Mouse (Mus musculus) midbrain, postnatal 0 days (tissue): ENCODE measurements around the gene 4930579F01Rik. TPM values are rescaled to one million over a fixed set of nuclear protein-coding genes. Genes with fewer than 3 reads are reported as not detected.
"Not testable (repeated sequence)": the region's sequence is repeated elsewhere in the genome, so short reads cannot be mapped to it uniquely, and the experiment has no call there.

Experiments used
- ATAC-seq: fragments of 200-750 bp; cut with Nextera tagmentation; 2 replicates; pipeline ENCODE4 v1.8.0; 2017; ENCODE audit warnings: moderate number of reproducible peaks, mild to moderate bottlenecking, moderate TSS enrichment, moderate library complexity; ENCODE audit not compliant: low FRiP score
- DNase-seq: peaks from one replicate; pipeline ENCODE4 v3.0.0-alpha.2; 2015; ENCODE audit warnings: low spot score
- H3K27ac ChIP-seq: fragments of 300-500 bp; sonication (generic); 2 replicates; pipeline ENCODE4 v1.5.1; 2014; ENCODE audit warnings: low read depth, mild to moderate bottlenecking, low read length, mixed read lengths
- H3K27me3 ChIP-seq: fragments of 300-500 bp; sonication (generic); 2 replicates; pipeline ENCODE4 v1.6.1; 2014; ENCODE audit warnings: low read length, control low read depth, mixed read lengths; ENCODE audit not compliant: insufficient read depth
- H3K36me3 ChIP-seq: fragments of 300-500 bp; sonication (generic); 2 replicates; pipeline ENCODE4 v1.6.1; 2014; ENCODE audit warnings: low read length, control low read depth, mixed read lengths; ENCODE audit not compliant: insufficient read depth
- H3K4me1 ChIP-seq: fragments of 300-500 bp; sonication (generic); 2 replicates; pipeline ENCODE4 v1.6.1; 2014; ENCODE audit warnings: mild to moderate bottlenecking, control low read depth, antibody characterized with exemption, low read length, mixed read lengths; ENCODE audit not compliant: insufficient read depth
- H3K4me2 ChIP-seq: fragments of 300-500 bp; sonication (generic); 2 replicates; pipeline ENCODE4 v1.6.1; 2014; ENCODE audit warnings: low read depth, mild to moderate bottlenecking, low read length, mixed read lengths; ENCODE audit not compliant: poor library complexity, severe bottlenecking
- H3K4me3 ChIP-seq: fragments of 300-500 bp; sonication (generic); 2 replicates; pipeline ENCODE4 v1.5.1; 2014; ENCODE audit warnings: low read depth, mild to moderate bottlenecking, low read length, moderate library complexity
- H3K9ac ChIP-seq: fragments of 300-500 bp; sonication (generic); replicated peaks from 2 replicates; pipeline ENCODE4 v1.6.1; 2014; ENCODE audit warnings: mild to moderate bottlenecking, low read length, moderate library complexity, mixed read lengths; ENCODE audit not compliant: poor library complexity, severe bottlenecking
- H3K9me3 ChIP-seq: fragments of 300-500 bp; sonication (generic); 2 replicates; pipeline ENCODE4 v1.6.1; 2016; ENCODE audit warnings: low read length, control low read depth
- CTCF ChIP-seq: IDR thresholded peaks from 2 replicates; pipeline ENCODE4 v1.5.1; 2016; ENCODE audit warnings: antibody characterized with exemption, mild to moderate bottlenecking
- WGBS: fragments of 180-500 bp; shearing (Covaris S2); extraction: QIAGEN DNeasy Blood & Tissue Kit; methylation state at CpG from one replicate; pipeline ENCODE4 v1.1.7; 2014; 5-methylcytosine and 5-hydroxymethylcytosine counted together
- polyA plus RNA-seq: library from polyadenylated mRNA; unstranded; fragments of >200 nt; fragmentation: Nextera tagmentation; extraction: Ambion mirVana; gene quantifications from 2 replicates; pipeline ENCODE4 v1.2.1, GENCODE M21; 2015
- total RNA-seq: library from RNA; depleted of rRNA; stranded (reverse); fragments of >200 nt; gene quantifications from 2 replicates; pipeline ENCODE4 v1.2.3, GENCODE M21; 2014

4930579F01Rik gene
- total and polyA plus RNA-seq, 2 experiments from 2014 or later = not detected

DNA sequence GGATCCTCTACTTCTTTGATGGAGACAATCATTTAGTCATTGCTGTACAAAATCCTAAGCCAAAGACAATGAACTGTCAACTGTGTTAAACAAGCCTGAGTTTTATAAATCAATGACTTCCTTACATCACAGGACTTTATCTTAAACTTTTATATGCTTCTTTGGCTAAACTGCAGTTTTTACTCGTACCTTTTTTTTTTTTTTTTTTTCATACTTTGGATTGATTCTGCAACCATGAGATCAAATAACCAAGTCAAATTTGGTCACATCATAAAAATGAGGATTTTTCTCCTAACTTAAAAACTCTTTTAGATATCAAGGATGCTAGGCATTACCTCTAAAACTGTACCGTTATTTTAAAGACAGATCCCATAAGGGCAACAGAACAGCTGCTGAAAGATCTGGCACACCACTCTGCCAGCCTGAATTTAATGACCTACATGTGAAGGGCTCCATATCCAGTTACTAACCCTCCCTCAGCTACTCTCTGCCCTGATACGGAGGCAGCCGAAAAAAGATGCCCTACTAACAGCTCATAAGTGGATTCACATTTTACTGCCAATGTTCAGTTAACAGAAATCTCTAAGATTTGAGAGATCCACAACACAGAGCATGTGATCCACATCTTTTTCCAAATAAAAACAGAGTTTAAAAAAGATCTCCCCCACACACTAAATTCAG, 51.4 kb downstream of the 4930579F01Rik start:
- 57% methylated on average over 4 of the region's 4 CpGs for WGBS
- Histone ChIP-seq H3K27ac (no peak overlapping the region), H3K9me3 (no peaks in the 10 kb centered on the region), H3K4me1 (no peaks in the 10 kb centered on the region), H3K4me2 (peak overlapping the region; percentile 39), H3K27me3 (no peaks in the 10 kb centered on the region), H3K36me3 (no peaks in the 10 kb centered on the region), H3K4me3 (peak overlapping the region; percentile 57), H3K9ac (no peak overlapping the region)
- ATAC-seq (no peak), DNase-seq (no peak)
- no peak for TF ChIP-seq CTCF

DNA sequence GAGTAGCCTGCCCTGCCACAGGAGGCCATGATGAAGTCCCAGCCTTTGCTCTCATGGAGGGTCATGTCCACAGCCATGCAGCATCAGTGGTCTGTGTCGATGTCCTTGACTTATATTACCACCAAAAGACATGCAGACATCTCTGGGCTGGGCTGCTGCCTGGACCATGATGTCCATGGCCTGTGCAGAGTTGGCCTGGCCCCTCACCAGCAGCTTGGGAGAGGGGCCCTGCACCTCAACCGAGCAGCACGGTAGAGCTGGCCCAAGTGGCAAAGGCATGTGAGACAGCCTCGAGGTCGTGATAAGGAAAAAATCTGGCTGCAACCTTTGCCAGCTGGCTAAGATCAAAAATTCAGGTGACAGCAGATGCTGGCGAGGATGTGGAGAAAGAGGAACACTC, 54.0 kb downstream of the 4930579F01Rik start:
- no peak overlapping the region for H3K4me2 ChIP-seq
- H3K27me3 ChIP-seq = no peaks in the 10 kb centered on the region
- no peak overlapping the region for H3K9ac ChIP-seq
- H3K9me3 ChIP-seq = no peaks in the 10 kb centered on the region
- H3K27ac ChIP-seq = no peak overlapping the region
- ATAC-seq (no peak), DNase-seq (no peak)
- H3K36me3 ChIP-seq = no peaks in the 10 kb centered on the region
- no peak overlapping the region for H3K4me3 ChIP-seq
- no peaks in the 10 kb centered on the region for H3K4me1 ChIP-seq
- no peak for TF ChIP-seq CTCF
- 95% methylated on average over 6 of the region's 6 CpGs for WGBS

DNA sequence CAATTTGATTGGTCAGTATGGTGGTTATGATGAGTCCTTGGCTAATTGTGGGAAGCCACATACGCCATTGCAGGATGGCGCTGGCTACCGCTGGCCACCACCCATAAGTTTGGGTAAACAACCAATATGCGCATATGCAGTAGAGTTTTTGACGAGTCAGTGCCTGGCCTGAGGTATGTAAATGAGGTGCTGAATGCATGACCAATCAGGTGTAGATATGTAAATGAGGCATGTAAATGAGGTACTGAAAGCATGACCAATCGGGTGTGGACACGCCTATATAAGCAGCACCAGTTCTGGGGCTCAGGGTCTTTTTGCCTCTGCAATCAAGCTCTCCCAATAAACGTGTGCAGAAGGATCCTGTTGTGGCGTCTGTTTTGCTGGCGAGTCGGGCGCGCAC, 55.5 kb downstream of the 4930579F01Rik start:
- H3K4me2 ChIP-seq, H3K9ac ChIP-seq, H3K36me3 ChIP-seq, H3K27me3 ChIP-seq, DNase-seq, H3K4me3 ChIP-seq, ATAC-seq, H3K27ac ChIP-seq, H3K4me1 ChIP-seq, H3K9me3 ChIP-seq: not testable (repeated sequence)
- WGBS = 86% methylated on average over 13 of the region's 13 CpGs

DNA sequence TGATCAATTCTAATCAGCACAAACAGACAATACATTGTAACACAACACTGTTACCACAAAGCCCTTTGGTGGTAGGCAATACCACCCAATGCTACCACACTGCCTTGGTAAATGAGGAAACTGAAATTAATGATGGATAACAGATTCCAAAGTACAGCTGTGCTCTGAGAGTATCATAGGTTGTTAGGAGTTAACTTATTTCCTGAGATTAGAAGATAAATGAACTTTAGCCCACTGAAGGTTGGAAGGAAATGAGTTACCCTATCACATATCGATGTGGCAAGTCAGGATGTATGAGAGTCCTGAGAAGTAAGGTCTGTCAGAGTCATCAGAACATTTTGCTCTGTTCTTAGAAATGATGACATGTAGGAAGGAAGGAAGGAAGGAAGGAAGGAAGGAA, 59.1 kb downstream of the 4930579F01Rik start:
- ATAC-seq (no peak), DNase-seq (no peak)
- Histone ChIP-seq H3K4me1 (no peaks in the 10 kb centered on the region), H3K36me3 (no peaks in the 10 kb centered on the region), H3K9ac (no peak overlapping the region), H3K27me3 (no peaks in the 10 kb centered on the region), H3K9me3 (no peaks in the 10 kb centered on the region), H3K4me2 (no peak overlapping the region), H3K27ac (no peak overlapping the region), H3K4me3 (no peak overlapping the region)
- WGBS = 89% methylated on average over 1 of the region's 1 CpGs
- TF ChIP-seq CTCF = no peak

DNA sequence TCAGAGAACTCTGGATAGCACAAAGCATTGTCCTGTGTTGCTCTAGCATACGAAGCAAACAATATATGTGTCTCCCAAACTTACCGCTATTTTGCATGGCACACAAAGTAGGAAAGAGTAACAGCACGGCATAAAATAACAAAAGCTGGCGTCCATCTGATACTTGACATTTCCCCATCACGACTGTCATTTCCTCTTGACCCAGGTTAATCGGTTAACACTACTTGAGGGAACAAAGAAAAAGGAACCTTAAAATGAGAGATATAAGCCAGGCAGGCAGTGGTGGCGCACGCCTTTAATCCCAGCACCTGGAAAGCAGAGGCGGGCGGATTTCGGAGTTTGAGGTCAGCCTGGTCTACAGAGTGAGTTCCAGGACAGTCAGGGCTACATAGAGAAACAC, 59.7 kb downstream of the 4930579F01Rik start:
- DNase-seq = no peak
- Histone ChIP-seq H3K4me2 (no peak overlapping the region), H3K4me1 (no peaks in the 10 kb centered on the region), H3K36me3 (no peaks in the 10 kb centered on the region), H3K4me3 (no peak overlapping the region), H3K9me3 (no peaks in the 10 kb centered on the region), H3K27ac (no peak overlapping the region), H3K27me3 (no peaks in the 10 kb centered on the region), H3K9ac (no peak overlapping the region)
- no peak for TF ChIP-seq CTCF
- no peak for ATAC-seq
- 87% methylated on average over 11 of the region's 11 CpGs for WGBS

DNA sequence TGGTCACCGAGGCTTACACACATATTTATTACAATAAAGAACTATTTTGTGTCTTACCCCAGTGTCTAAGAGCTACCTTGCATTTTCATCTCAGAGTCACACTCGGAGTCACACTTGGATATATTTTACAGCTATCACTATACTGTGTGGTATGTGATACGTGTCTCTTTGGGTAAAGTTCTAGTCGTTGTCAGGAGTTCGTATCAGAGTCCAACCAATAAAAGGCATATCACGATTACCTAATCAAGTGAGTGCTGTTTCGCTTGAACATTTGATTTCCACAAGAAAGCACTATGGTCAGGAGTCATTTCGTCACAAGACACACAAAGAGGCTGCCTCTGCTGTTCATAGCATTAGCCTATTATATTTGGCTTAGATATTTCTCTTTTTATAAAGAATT, 60.2 kb downstream of the 4930579F01Rik start:
- no peak for TF ChIP-seq CTCF
- H3K4me1 ChIP-seq = no peaks in the 10 kb centered on the region
- DNase-seq (no peak), ATAC-seq (no peak)
- no peak overlapping the region for H3K27ac ChIP-seq
- H3K4me2 ChIP-seq = no peak overlapping the region
- H3K9me3 ChIP-seq = no peaks in the 10 kb centered on the region
- no peak overlapping the region for H3K9ac ChIP-seq
- no peaks in the 10 kb centered on the region for H3K36me3 ChIP-seq
- H3K27me3 ChIP-seq = no peaks in the 10 kb centered on the region
- H3K4me3 ChIP-seq = no peak overlapping the region
- 89% methylated on average over 8 of the region's 8 CpGs for WGBS
